Comparison of ENCODE assay signal across 21 mouse cellular contexts in genomic region chr2:4551866-4552265, GRCm38 (mm10).
DNase-seq lines count a peak whose midpoint lies in the region; ATAC-seq and TF ChIP-seq lines count a peak whose summit lies in the region.
"Had no signal": no experiment of that assay in that cellular context is flagged by ENCODE, and none has a peak within 500 bp of the region (broad histone marks: within the 10 kb centered on the region; RNA-seq: fewer than 3 reads in every experiment).

No protein-coding gene starts in this region.

- H3K9ac ChIP-seq in forebrain, embryonic 15.5 days (replicated peaks), result no peak overlapping the region
- H3K9ac ChIP-seq in stomach, embryonic 16.5 days (ENCODE audit: low read length), result no peak overlapping the region
- H3K9ac ChIP-seq in stomach, postnatal 0 days (ENCODE audit: low read length), result no peak overlapping the region
- H3K9ac ChIP-seq: embryonic facial prominence, embryonic 12.5 days; heart, embryonic 15.5 days; hindbrain, embryonic 15.5 days; stomach, embryonic 15.5 days had no signal

- no peak overlapping the region for H3K4me2 ChIP-seq in forebrain, embryonic 15.5 days (replicated peaks)
- no peak overlapping the region for H3K4me2 ChIP-seq in stomach, embryonic 16.5 days (ENCODE audit: low read depth, low read length)
- no peak overlapping the region for H3K4me2 ChIP-seq in stomach, postnatal 0 days (replicated peaks; ENCODE audit: low read depth)
- H3K4me2 ChIP-seq: embryonic facial prominence, embryonic 12.5 days; heart, embryonic 15.5 days; hindbrain, embryonic 15.5 days; stomach, embryonic 15.5 days had no signal

- WGBS in forebrain, embryonic 10.5 days, result 86% methylated on average over 2 of the region's 2 CpGs
- WGBS in forebrain, embryonic 15.5 days, result 71% methylated on average over 2 of the region's 2 CpGs
- 59% methylated on average over 2 of the region's 2 CpGs for WGBS in stomach, embryonic 16.5 days
- WGBS in stomach, postnatal 0 days, result 81% methylated on average over 2 of the region's 2 CpGs
- WGBS in kidney, adult 2 months, result 98% methylated on average over 2 of the region's 2 CpGs

- DNase-seq in forebrain, embryonic 10.5 days (ENCODE audit: extremely low spot score, low spot score), result no peak
- no peak for DNase-seq in layer of hippocampus, adult 2 months (ENCODE audit: low spot score in 2 of 2)
- no peak for DNase-seq in layer of hippocampus, adult 9-11 months
- no peak for DNase-seq in stomach, postnatal 0 days (ENCODE audit: low spot score)
- no peak for DNase-seq in kidney, adult 2 months
- no peak for DNase-seq in left cerebral cortex, adult 8-10 months (ENCODE audit: low spot score in 2 of 2)
- DNase-seq: adrenal gland, postnatal 25 days; cerebellum, adult 18-20 months; cerebellum, postnatal 25 days; gastrocnemius, postnatal 36 days; kidney, adult 9 months; lung, adult 18-20 months; lung, postnatal 14 days had no signal

- H3K9me3 ChIP-seq in forebrain, embryonic 10.5 days, result no peaks in the 10 kb centered on the region
- no peaks in the 10 kb centered on the region for H3K9me3 ChIP-seq in forebrain, embryonic 15.5 days
- H3K9me3 ChIP-seq in stomach, embryonic 16.5 days (replicated peaks; ENCODE audit: control insufficient read depth, low read length), result no peaks in the 10 kb centered on the region
- H3K9me3 ChIP-seq in stomach, postnatal 0 days (ENCODE audit: control insufficient read depth, low read length), result no peaks in the 10 kb centered on the region
- H3K9me3 ChIP-seq: embryonic facial prominence, embryonic 12.5 days; G1E; heart, embryonic 15.5 days; hindbrain, embryonic 15.5 days; stomach, embryonic 15.5 days had no signal

- peak overlapping the region; percentile 22; the same call in 1 of the 2 replicates for H3K27ac ChIP-seq in forebrain, embryonic 10.5 days
- no peak overlapping the region for H3K27ac ChIP-seq in forebrain, embryonic 15.5 days (replicated peaks)
- H3K27ac ChIP-seq in layer of hippocampus, adult 2 months, result peak overlapping the region; percentile 25; the same call in 1 of the 2 replicates
- peak overlapping the region; percentile 1; the same call in 1 of the 2 replicates for H3K27ac ChIP-seq in stomach, embryonic 16.5 days (ENCODE audit: low read length)
- H3K27ac ChIP-seq in stomach, postnatal 0 days (replicated peaks), result no peak overlapping the region
- no peak overlapping the region for H3K27ac ChIP-seq in kidney, adult 2 months (ENCODE audit: insufficient read depth, low read depth, low read length)
- H3K27ac ChIP-seq: heart, embryonic 15.5 days; hindbrain, embryonic 15.5 days; left cerebral cortex, adult 2 months had no signal

- no peaks in the 10 kb centered on the region for H3K27me3 ChIP-seq in forebrain, embryonic 10.5 days (ENCODE audit: poor library complexity, severe bottlenecking)
- no peaks in the 10 kb centered on the region for H3K27me3 ChIP-seq in forebrain, embryonic 15.5 days
- H3K27me3 ChIP-seq in stomach, embryonic 16.5 days (ENCODE audit: control insufficient read depth, insufficient read depth, low read length), result no peaks in the 10 kb centered on the region
- no peaks in the 10 kb centered on the region for H3K27me3 ChIP-seq in stomach, postnatal 0 days (ENCODE audit: control insufficient read depth, insufficient read depth, low read length)
- no peaks in the 10 kb centered on the region for H3K27me3 ChIP-seq in kidney, adult 2 months (replicated peaks; ENCODE audit: control insufficient read depth, insufficient read depth, low read length)
- H3K27me3 ChIP-seq: embryonic facial prominence, embryonic 12.5 days; heart, embryonic 15.5 days; hindbrain, embryonic 15.5 days; stomach, embryonic 15.5 days had no signal

- ATAC-seq in forebrain, embryonic 15.5 days (replicated peaks), result no peak
- ATAC-seq in stomach, embryonic 16.5 days (ENCODE audit: insufficient read depth, low FRiP score), result no peak
- ATAC-seq in stomach, postnatal 0 days (ENCODE audit: low FRiP score, low TSS enrichment), result no peak

- TF ChIP-seq EP300 in stomach, postnatal 0 days (optimal IDR thresholded peaks at IDR 0.05), result no peak

- no peak for TF ChIP-seq POLR2A in kidney, adult 2 months (IDR thresholded peaks at IDR 0.05; ENCODE audit: low read depth, low read length)

- no peak overlapping the region for H3K4me3 ChIP-seq in forebrain, embryonic 10.5 days
- H3K4me3 ChIP-seq in forebrain, embryonic 15.5 days, result no peak overlapping the region
- no peak overlapping the region for H3K4me3 ChIP-seq in layer of hippocampus, adult 2 months
- no peak overlapping the region for H3K4me3 ChIP-seq in stomach, embryonic 16.5 days (replicated peaks; ENCODE audit: low read length)
- H3K4me3 ChIP-seq in stomach, postnatal 0 days (ENCODE audit: low read depth, low read length), result no peak overlapping the region
- no peak overlapping the region for H3K4me3 ChIP-seq in kidney, adult 2 months (ENCODE audit: insufficient read depth, low read depth, low read length)
- H3K4me3 ChIP-seq: embryonic facial prominence, embryonic 12.5 days; heart, embryonic 15.5 days; hindbrain, embryonic 15.5 days; left cerebral cortex, adult 2 months; stomach, embryonic 15.5 days had no signal

- H3K4me1 ChIP-seq in forebrain, embryonic 10.5 days, result peaks cover 48% of the 10 kb centered on the region
- H3K4me1 ChIP-seq in forebrain, embryonic 15.5 days, result peaks cover 26% of the 10 kb centered on the region
- no peaks in the 10 kb centered on the region; the same call in none of the 2 replicates for H3K4me1 ChIP-seq in stomach, embryonic 16.5 days (ENCODE audit: control insufficient read depth, insufficient read depth, low read length)
- 0 out of 2 replicates have a peak, but pooled peaks cover 2% of the 10 kb centered on the region for H3K4me1 ChIP-seq in stomach, postnatal 0 days (replicated peaks; ENCODE audit: control insufficient read depth, insufficient read depth)
- no peaks in the 10 kb centered on the region for H3K4me1 ChIP-seq in kidney, adult 2 months (ENCODE audit: control insufficient read depth, insufficient read depth, low read length)

- no peak for TF ChIP-seq CTCF in layer of hippocampus, adult 2 months (conservative IDR thresholded peaks at IDR 0.05)
- TF ChIP-seq CTCF in stomach, postnatal 0 days (IDR thresholded peaks at IDR 0.05; ENCODE audit: low read depth), result no peak
- TF ChIP-seq CTCF in kidney, adult 2 months (conservative IDR thresholded peaks at IDR 0.05; ENCODE audit: insufficient read depth, insufficient read length, low read depth, low read length), result no peak

- H3K36me3 ChIP-seq in forebrain, embryonic 10.5 days (replicated peaks), result peaks cover 40% of the 10 kb centered on the region
- H3K36me3 ChIP-seq in forebrain, embryonic 15.5 days, result peaks cover 17% of the 10 kb centered on the region
- H3K36me3 ChIP-seq in stomach, embryonic 16.5 days (ENCODE audit: control insufficient read depth, insufficient read depth, low read length), result no peaks in the 10 kb centered on the region
- no peaks in the 10 kb centered on the region for H3K36me3 ChIP-seq in stomach, postnatal 0 days (ENCODE audit: control insufficient read depth, insufficient read depth, low read length)
- H3K36me3 ChIP-seq in kidney, adult 2 months (ENCODE audit: control insufficient read depth, insufficient read depth, low read length), result no peaks in the 10 kb centered on the region
- H3K36me3 ChIP-seq: G1E; heart, embryonic 15.5 days; stomach, embryonic 15.5 days had no signal

Comparison
In these comparisons a context has a peak if more than half of its experiments do, and no peak if none do; other contexts are left out.
1. H3K27ac ChIP-seq: peak in forebrain, embryonic 10.5 days (single experiment), layer of hippocampus, adult 2 months (single experiment) and stomach, embryonic 16.5 days (single experiment); none in forebrain, embryonic 15.5 days (single experiment), stomach, postnatal 0 days (single experiment) and kidney, adult 2 months (single experiment).